ENCODE assay signal across 9 mouse cellular contexts in genomic region chr9:25959082-25959481, GRCm38 (mm10).
DNase-seq lines count a peak whose midpoint lies in the region.
"Had no signal": no experiment of that assay in that cellular context is flagged by ENCODE, and none has a peak within 500 bp of the region (broad histone marks: within the 10 kb centered on the region; RNA-seq: fewer than 3 reads in every experiment).

No protein-coding gene starts in this region.

- intact Hi-C loops in gastrocnemius, postnatal 14 days (cut with DNase I; ENCODE audit: low total_unique reads), result no loop called here

- DNase-seq in layer of hippocampus, adult 11-12 months (ENCODE audit: low spot score), result peak; percentile 52
- DNase-seq in layer of hippocampus, postnatal 25 days (ENCODE audit: extremely low spot score in 1 of 2, low spot score in 1 of 2), result no peak
- peak; percentile 36 for DNase-seq in brain, embryonic 18.5 days (ENCODE audit: low read depth, low spot score)
- DNase-seq in layer of hippocampus, adult 18-20 months (ENCODE audit: low spot score in 2 of 2), result peak; percentile 32 to 75
- peak; percentile 5 to 26 for DNase-seq in right cerebral cortex, adult 2 months (ENCODE audit: low spot score in 2 of 2)
- DNase-seq in gastrocnemius, postnatal 14 days, result no peak
- no peak for DNase-seq in ovary, postnatal 36 days (ENCODE audit: low spot score)
- DNase-seq: adrenal gland, postnatal 10 days; gastrocnemius, postnatal 36 days had no signal

Comparison
In these comparisons a context has a peak if more than half of its experiments do, and no peak if none do; other contexts are left out.
1. DNase-seq: peak in layer of hippocampus, adult 11-12 months (single experiment), brain, embryonic 18.5 days (single experiment), layer of hippocampus, adult 18-20 months (2 of 2) and right cerebral cortex, adult 2 months (2 of 2); none in layer of hippocampus, postnatal 25 days (0 of 2), gastrocnemius, postnatal 14 days (single experiment) and ovary, postnatal 36 days (single experiment).